Mouse (Mus musculus): Measurements from ENCODE around the gene Pcnp. TPM values are rescaled to one million over a fixed set of nuclear protein-coding genes. Genes with fewer than 3 reads are reported as not detected.
"Not testable (repeated sequence)": the region's sequence is repeated elsewhere in the genome, so short reads cannot be mapped to it uniquely, and the experiment has no call there.

Pcnp gene
- polyA plus RNA-seq, 1 experiment from 2014 or later = 64.2 TPM

DNA sequence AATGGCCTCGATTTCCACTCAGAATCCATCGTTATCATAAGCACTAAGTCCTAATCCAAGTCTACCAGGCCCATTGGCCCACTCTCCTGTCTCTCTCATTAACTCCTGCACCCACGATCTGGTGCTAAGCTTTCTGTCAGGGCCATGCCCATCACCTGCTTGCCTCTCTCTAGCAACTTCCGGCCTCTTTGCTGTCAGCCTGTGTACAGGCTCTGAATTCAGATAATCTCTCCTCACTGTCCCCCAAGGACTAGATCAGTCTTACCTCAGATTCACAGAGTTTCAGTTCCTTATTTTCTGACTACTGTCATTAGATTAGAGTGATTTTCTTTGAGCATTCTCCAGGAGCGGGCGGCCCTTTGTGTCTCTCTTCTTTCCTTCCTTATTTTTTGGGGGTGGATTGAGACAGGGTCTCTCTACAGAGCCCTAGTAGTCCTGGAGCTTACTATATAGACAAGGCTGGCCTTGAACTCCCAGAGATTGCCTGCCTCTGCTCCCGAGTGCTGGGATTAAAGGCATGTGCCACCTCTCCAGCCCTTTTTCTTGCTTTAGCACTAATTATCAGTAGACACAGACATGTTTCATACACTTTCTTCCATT is 32.6 kb upstream of the Pcnp start:
- no peak overlapping the region for H3K9ac ChIP-seq (replicated peaks)
- no peaks in the 10 kb centered on the region for H3K4me1 ChIP-seq (ENCODE audit: insufficient read depth)
- WGBS (ENCODE audit: insufficient replicate concordance) = 43% methylated on average over 7 of the region's 7 CpGs
- no peaks in the 10 kb centered on the region for H3K36me3 ChIP-seq (replicated peaks; ENCODE audit: insufficient read depth, low read length)
- ATAC-seq = no peak; the same call in 1 of the 2 replicates
- H3K27me3 ChIP-seq (ENCODE audit: insufficient read depth, low read length) = no peaks in the 10 kb centered on the region
- H3K27ac ChIP-seq (ENCODE audit: low read depth) = no peak overlapping the region
- no peak overlapping the region for H3K4me2 ChIP-seq (ENCODE audit: low read depth, low read length)
- DNase-seq = no peak
- TF ChIP-seq CTCF (IDR thresholded peaks at IDR 0.05; ENCODE audit: low read depth) = no peak
- no peak for TF ChIP-seq EP300 (IDR thresholded peaks at IDR 0.05; ENCODE audit: low read depth)
- H3K4me3 ChIP-seq (ENCODE audit: low read depth, low read length) = no peak overlapping the region
- H3K9me3 ChIP-seq (ENCODE audit: low read length) = no peaks in the 10 kb centered on the region

DNA sequence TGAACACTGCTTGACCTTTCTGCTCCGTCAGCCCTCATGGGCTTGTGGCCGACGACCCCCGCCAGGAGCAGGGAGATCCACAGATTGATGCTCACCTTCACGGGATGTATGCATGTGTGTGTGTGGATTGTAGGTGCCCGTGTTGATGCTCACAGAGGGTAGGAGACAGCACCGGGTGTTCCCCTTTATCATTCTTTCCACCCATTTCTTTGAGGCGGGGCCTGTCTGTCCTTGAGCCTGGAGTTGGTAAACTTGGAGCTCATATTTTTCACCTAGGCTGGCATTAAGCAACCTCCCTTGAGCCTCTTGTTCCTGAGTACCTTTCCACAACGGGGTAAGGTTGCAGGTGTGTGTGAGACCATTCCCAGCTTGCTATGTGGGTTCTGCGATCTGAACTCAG is 28.6 kb upstream of the Pcnp start:
- no peaks in the 10 kb centered on the region for H3K9me3 ChIP-seq (ENCODE audit: low read length)
- no peak overlapping the region for H3K4me2 ChIP-seq (ENCODE audit: low read depth, low read length)
- no peak for TF ChIP-seq CTCF (IDR thresholded peaks at IDR 0.05; ENCODE audit: low read depth)
- TF ChIP-seq EP300 (IDR thresholded peaks at IDR 0.05; ENCODE audit: low read depth) = no peak
- H3K27ac ChIP-seq (ENCODE audit: low read depth) = no peak overlapping the region
- H3K36me3 ChIP-seq (replicated peaks; ENCODE audit: insufficient read depth, low read length) = no peaks in the 10 kb centered on the region
- DNase-seq (no peak), ATAC-seq (no peak)
- no peaks in the 10 kb centered on the region for H3K27me3 ChIP-seq (ENCODE audit: insufficient read depth, low read length)
- H3K9ac ChIP-seq (replicated peaks) = no peak overlapping the region
- H3K4me1 ChIP-seq (ENCODE audit: insufficient read depth) = no peaks in the 10 kb centered on the region
- no peak overlapping the region for H3K4me3 ChIP-seq (ENCODE audit: low read depth, low read length)
- 78% methylated on average over 10 of the region's 10 CpGs for WGBS (ENCODE audit: insufficient replicate concordance)

DNA sequence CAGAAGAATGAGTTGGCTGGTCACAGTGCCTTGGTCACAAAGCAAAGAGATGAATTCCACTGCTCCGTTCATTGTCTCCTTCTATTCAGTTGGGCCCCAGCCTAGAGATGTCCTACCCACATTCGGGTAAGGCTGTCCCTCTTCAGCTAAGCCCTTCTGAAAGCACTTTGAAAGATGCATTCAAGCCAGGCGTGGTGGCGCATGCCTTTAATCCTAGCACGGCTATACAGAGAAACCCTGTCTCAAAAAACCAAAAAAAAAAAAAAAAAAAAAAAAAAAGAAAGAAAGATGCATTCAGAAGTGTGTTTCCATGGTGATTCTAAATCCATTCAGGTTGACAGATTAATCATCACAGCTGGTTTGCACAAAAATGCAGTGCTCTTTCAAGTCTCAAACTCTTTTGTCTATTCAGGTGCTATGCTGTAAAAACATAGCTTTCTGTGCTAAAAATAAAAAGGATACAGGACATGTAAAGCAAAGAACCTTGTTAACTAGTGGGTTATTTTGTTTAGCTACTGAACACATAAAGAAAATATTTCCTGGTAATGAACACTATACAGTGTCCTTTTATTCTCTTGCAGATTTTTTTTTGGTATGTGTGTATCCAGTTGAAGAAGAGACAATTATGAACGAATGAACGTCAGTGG is 27.5 kb upstream of the Pcnp start:
- WGBS (ENCODE audit: insufficient replicate concordance) = 81% methylated on average over 7 of the region's 7 CpGs
- H3K27me3 ChIP-seq (ENCODE audit: insufficient read depth, low read length) = no peaks in the 10 kb centered on the region
- H3K4me1 ChIP-seq (ENCODE audit: insufficient read depth) = no peaks in the 10 kb centered on the region

DNA sequence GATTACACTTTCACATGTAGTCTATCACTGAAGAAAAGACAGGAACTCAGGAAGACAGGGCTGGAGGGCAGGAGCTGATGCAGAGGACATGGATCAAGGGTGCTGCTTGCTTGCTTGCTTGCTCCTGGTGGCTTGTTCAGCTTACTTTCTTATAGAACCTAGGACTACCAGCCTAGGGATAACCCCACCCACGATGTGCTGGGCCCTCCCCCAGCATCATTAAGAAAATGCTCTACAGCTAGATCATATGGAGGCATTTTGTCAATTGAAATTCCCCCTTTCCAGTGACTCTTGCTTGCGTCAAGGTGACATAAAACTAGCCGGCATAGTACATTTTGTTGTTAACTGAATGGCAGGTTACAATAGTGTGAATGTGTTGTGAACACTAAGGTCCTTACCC is 26.4 kb upstream of the Pcnp start:
- Histone ChIP-seq H3K9ac (replicated peaks) (no peak overlapping the region), H3K27me3 (ENCODE audit: insufficient read depth, low read length) (no peaks in the 10 kb centered on the region), H3K9me3 (ENCODE audit: low read length) (no peaks in the 10 kb centered on the region), H3K4me1 (ENCODE audit: insufficient read depth) (no peaks in the 10 kb centered on the region), H3K36me3 (replicated peaks; ENCODE audit: insufficient read depth, low read length) (no peaks in the 10 kb centered on the region), H3K27ac (ENCODE audit: low read depth) (no peak overlapping the region), H3K4me3 (ENCODE audit: low read depth, low read length) (no peak overlapping the region), H3K4me2 (ENCODE audit: low read depth, low read length) (no peak overlapping the region)
- no peak for TF ChIP-seq CTCF (IDR thresholded peaks at IDR 0.05; ENCODE audit: low read depth)
- no peak for TF ChIP-seq EP300 (IDR thresholded peaks at IDR 0.05; ENCODE audit: low read depth)
- DNase-seq = no peak
- no peak for ATAC-seq
- WGBS (ENCODE audit: insufficient replicate concordance) = 77% methylated on average over 3 of the region's 3 CpGs

More for the DNA sequence above, 27.5 kb upstream of the Pcnp start:
- ATAC-seq = no peak
- no peak overlapping the region for H3K4me3 ChIP-seq (ENCODE audit: low read depth, low read length)
- no peaks in the 10 kb centered on the region for H3K9me3 ChIP-seq (ENCODE audit: low read length)
- DNase-seq = no peak
- no peak for TF ChIP-seq EP300 (IDR thresholded peaks at IDR 0.05; ENCODE audit: low read depth)
- no peak for TF ChIP-seq CTCF (IDR thresholded peaks at IDR 0.05; ENCODE audit: low read depth)
- no peaks in the 10 kb centered on the region for H3K36me3 ChIP-seq (replicated peaks; ENCODE audit: insufficient read depth, low read length)
- no peak overlapping the region for H3K4me2 ChIP-seq (ENCODE audit: low read depth, low read length)
- H3K9ac ChIP-seq (replicated peaks) = no peak overlapping the region
- no peak overlapping the region for H3K27ac ChIP-seq (ENCODE audit: low read depth)

DNA sequence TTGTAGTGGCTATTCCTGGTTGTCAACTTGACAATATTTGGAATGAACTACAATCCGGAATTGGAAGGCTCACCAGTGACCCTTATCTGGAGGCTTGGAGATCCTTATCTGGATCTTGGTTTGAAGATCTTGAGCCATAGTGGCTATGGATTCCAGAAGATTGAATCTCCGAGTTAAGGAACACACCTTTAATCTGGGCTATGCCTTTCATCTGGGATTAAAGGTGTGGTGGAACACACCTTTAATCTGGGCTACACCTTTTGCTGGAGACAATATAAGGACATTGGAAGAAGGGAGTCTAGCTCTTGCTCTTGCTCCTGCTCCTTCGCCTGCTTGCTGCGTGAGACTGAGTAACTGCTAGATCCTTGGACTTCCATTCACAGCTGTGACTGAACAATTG is 18.5 kb upstream of the Pcnp start, which contains the start of gene Senp7:
TSS of gene Senp7 (plus strand) at position 301 of the 400 bp plus-strand sequence.
- H3K4me1 ChIP-seq (ENCODE audit: insufficient read depth); DNase-seq; H3K9ac ChIP-seq (replicated peaks); H3K4me2 ChIP-seq (ENCODE audit: low read depth, low read length); H3K36me3 ChIP-seq (replicated peaks; ENCODE audit: insufficient read depth, low read length); H3K4me3 ChIP-seq (ENCODE audit: low read depth, low read length); ATAC-seq; H3K27me3 ChIP-seq (ENCODE audit: insufficient read depth, low read length); H3K9me3 ChIP-seq (ENCODE audit: low read length); H3K27ac ChIP-seq (ENCODE audit: low read depth): not testable (repeated sequence)
- no CpG with 5 or more reads among the region's 4 CpGs for WGBS (ENCODE audit: insufficient replicate concordance)

DNA sequence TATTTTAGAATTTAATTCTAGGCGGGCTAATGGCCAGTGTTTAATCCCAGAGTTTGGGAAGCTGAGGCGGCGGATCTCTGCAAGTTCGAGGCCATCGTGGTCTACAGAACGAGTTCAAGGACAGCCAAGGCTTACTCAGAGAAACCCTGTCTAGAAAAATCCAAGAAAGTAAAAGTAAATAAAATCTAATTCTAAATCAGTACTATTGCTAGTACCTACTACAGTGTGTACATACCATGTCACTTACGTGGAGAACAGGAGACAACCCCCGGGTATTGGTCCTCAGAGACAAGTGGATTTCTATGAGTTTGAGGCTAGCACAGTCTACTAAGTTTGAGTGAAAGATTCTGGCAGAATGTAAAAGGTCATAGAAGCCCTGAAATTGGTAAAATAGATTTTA is 8.6 kb upstream of the Pcnp start:
- H3K4me3 ChIP-seq (ENCODE audit: low read depth, low read length) = peak overlapping the region; percentile 91
- TF ChIP-seq EP300 (IDR thresholded peaks at IDR 0.05; ENCODE audit: low read depth) (no peak), CTCF (IDR thresholded peaks at IDR 0.05; ENCODE audit: low read depth) (no peak)
- H3K4me1 ChIP-seq (ENCODE audit: insufficient read depth) = peaks cover 13% of the 10 kb centered on the region
- 26% methylated on average over 8 of the region's 8 CpGs for WGBS (ENCODE audit: insufficient replicate concordance)
- no peaks in the 10 kb centered on the region for H3K27me3 ChIP-seq (ENCODE audit: insufficient read depth, low read length)
- H3K4me2 ChIP-seq (ENCODE audit: low read depth, low read length) = peak overlapping the region; percentile 69
- no peak for DNase-seq
- peak overlapping the region; percentile 93 for H3K9ac ChIP-seq (replicated peaks)
- H3K9me3 ChIP-seq (ENCODE audit: low read length) = no peaks in the 10 kb centered on the region
- peak overlapping the region; percentile 92 for H3K27ac ChIP-seq (ENCODE audit: low read depth)
- peaks cover 8% of the 10 kb centered on the region for H3K36me3 ChIP-seq (replicated peaks; ENCODE audit: insufficient read depth, low read length)
- no peak for ATAC-seq

Data from liver, postnatal 0 days (tissue).